Mouse (Mus musculus): ENCODE measurements around the gene Calhm4.

GRCm38 (mm10) chr10:34091888-34092287 is 47.8 kb upstream of the Calhm4 start:
- TF ChIP-seq POLR2A (IDR thresholded peaks at IDR 0.05; ENCODE audit: borderline replicate concordance, control insufficient read depth, low read depth, low read length): no peak
- no peak for TF ChIP-seq CTCF (IDR thresholded peaks at IDR 0.05; ENCODE audit: control insufficient read depth, insufficient read depth, low read length)

Measured in bone marrow, adult 2 months (tissue).